In the genomic region with DNA sequence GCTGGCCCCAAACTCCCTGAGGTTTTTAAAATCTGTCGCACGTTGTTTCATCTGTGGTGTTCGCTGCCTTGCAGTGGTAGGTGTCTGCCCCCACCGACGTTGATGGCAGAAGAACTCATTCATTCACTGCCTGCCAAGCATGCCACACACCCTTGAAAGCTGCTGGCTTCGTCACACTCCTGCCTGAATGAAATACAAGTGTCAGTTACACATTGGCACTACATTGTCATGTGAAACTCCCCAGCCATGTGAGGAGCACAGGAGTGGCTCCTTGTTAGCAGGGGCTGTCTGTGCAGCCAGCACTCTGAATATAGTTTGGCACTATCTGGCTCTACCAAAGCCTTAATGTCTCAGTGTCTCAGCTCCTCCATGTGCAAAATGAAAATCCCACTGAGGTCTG, we compare ENCODE assay signal across 10 mouse cellular contexts.
"Had no signal": no experiment of that assay in that cellular context is flagged by ENCODE, and none has a peak within 500 bp of the region (broad histone marks: within the 10 kb centered on the region; RNA-seq: fewer than 3 reads in every experiment).

No protein-coding gene starts in this region.

- H3K9ac ChIP-seq: limb, embryonic 13.5 days; liver, embryonic 14.5 days; midbrain, embryonic 13.5 days; stomach, embryonic 15.5 days had no signal

- H3K27me3 ChIP-seq: limb, embryonic 13.5 days; midbrain, embryonic 13.5 days; stomach, embryonic 15.5 days had no signal

- DNase-seq: left cerebral cortex, postnatal 4 days; lung, adult 18-20 months; lung, postnatal 36 days; right cerebral cortex, postnatal 14 days; thymus, adult 2 months; thymus, postnatal 25 days had no signal

- ATAC-seq: midbrain, embryonic 13.5 days had no signal

- H3K27ac ChIP-seq: limb, embryonic 13.5 days; liver, embryonic 14.5 days; midbrain, embryonic 13.5 days; stomach, embryonic 15.5 days had no signal

- H3K4me2 ChIP-seq: limb, embryonic 13.5 days; midbrain, embryonic 13.5 days; stomach, embryonic 15.5 days had no signal

- H3K4me1 ChIP-seq: limb, embryonic 13.5 days; stomach, embryonic 15.5 days had no signal

- H3K9me3 ChIP-seq: limb, embryonic 13.5 days; midbrain, embryonic 13.5 days; stomach, embryonic 15.5 days had no signal

- H3K4me3 ChIP-seq: limb, embryonic 13.5 days; midbrain, embryonic 13.5 days; stomach, embryonic 15.5 days had no signal

- H3K36me3 ChIP-seq: limb, embryonic 13.5 days; midbrain, embryonic 13.5 days; stomach, embryonic 15.5 days had no signal
